Mouse (Mus musculus) heart, embryonic 12.5 days (tissue): ENCODE measurements around the gene Cstad. TPM values are rescaled to one million over a fixed set of nuclear protein-coding genes. Genes with fewer than 3 reads are reported as not detected.

ENCODE experiments used
- ATAC-seq: fragments of 200-750 bp; cut with Nextera tagmentation; 2 replicates; pipeline ENCODE4 v1.8.0; 2017; ENCODE audit warnings: moderate TSS enrichment, moderate library complexity; ENCODE audit not compliant: insufficient number of reproducible peaks, low FRiP score
- H3K27ac ChIP-seq: fragments of 300-500 bp; sonication (generic); 2 replicates; pipeline ENCODE4 v1.5.1; 2016; ENCODE audit warnings: mild to moderate bottlenecking, moderate library complexity; ENCODE audit not compliant: poor library complexity, severe bottlenecking
- H3K27me3 ChIP-seq: fragments of 300-500 bp; sonication (generic); replicated peaks from 2 replicates; pipeline ENCODE4 v1.6.1; 2016; ENCODE audit warnings: mild to moderate bottlenecking, moderate library complexity
- H3K36me3 ChIP-seq: fragments of 300-500 bp; sonication (generic); 2 replicates; pipeline ENCODE4 v1.6.1; 2016; ENCODE audit warnings: mild to moderate bottlenecking, moderate library complexity
- H3K4me1 ChIP-seq: fragments of 300-500 bp; sonication (generic); replicated peaks from 2 replicates; pipeline ENCODE4 v1.6.1; 2016; ENCODE audit warnings: mild to moderate bottlenecking
- H3K4me2 ChIP-seq: fragments of 300-500 bp; sonication (generic); 2 replicates; pipeline ENCODE4 v1.6.1; 2016; ENCODE audit warnings: mild to moderate bottlenecking, moderate library complexity
- H3K4me3 ChIP-seq: fragments of 300-500 bp; sonication (generic); 2 replicates; pipeline ENCODE4 v1.5.1; 2016; ENCODE audit warnings: mild to moderate bottlenecking
- H3K9ac ChIP-seq: fragments of 300-500 bp; sonication (generic); 2 replicates; pipeline ENCODE4 v1.6.1; 2016; ENCODE audit warnings: mild to moderate bottlenecking, moderate library complexity
- H3K9me3 ChIP-seq: fragments of 300-500 bp; sonication (generic); replicated peaks from 2 replicates; pipeline ENCODE4 v1.6.1; 2016; ENCODE audit warnings: mild to moderate bottlenecking, moderate library complexity
- WGBS: fragments of 180-500 bp; shearing (Covaris S2); methylation state at CpG from one replicate; pipeline ENCODE4 v1.1.7; 2016; 5-methylcytosine and 5-hydroxymethylcytosine counted together
- polyA plus RNA-seq: library from polyadenylated mRNA; unstranded; fragments of >200 nt; fragmentation: Nextera tagmentation; extraction: Ambion mirVana; gene quantifications from 2 replicates; pipeline ENCODE4 v1.2.1, GENCODE M21; 2016

The Cstad gene
- polyA plus RNA-seq, 1 experiment from 2014 or later: 2.0 TPM

DNA sequence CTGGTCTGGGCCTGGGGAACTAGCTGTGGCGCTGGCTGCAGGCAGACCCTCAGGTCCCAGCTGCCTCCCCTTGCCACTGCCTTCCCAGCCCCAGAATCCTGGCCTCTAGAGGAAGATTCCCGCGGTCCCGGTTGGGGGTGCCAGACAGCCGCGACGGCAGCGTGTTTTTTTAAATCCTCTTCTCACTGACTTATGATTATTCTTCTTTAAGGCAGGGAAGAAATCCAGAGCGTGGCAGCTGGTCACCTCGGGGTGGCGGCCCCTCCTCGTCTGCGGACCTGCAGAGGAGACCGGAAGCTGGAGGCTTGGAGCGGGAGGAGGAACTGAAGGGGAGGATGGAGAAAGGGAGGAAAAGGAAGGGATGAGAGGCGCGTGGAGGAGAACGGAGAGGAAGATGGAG lies 18.7 kb downstream of the Cstad start:
- no peaks in the 10 kb centered on the region for H3K9me3 ChIP-seq
- peak overlapping the region; percentile 66 for H3K27ac ChIP-seq
- peaks cover 20% of the 10 kb centered on the region for H3K4me1 ChIP-seq
- no peaks in the 10 kb centered on the region for H3K27me3 ChIP-seq
- peak overlapping the region; percentile 68 for H3K9ac ChIP-seq
- H3K4me3 ChIP-seq: peak overlapping the region; percentile 30
- 0 out of 2 replicates have a peak, but pooled peaks have one; percentile 51 for ATAC-seq
- no peaks in the 10 kb centered on the region for H3K36me3 ChIP-seq
- peak overlapping the region; percentile 65 for H3K4me2 ChIP-seq
- WGBS: 3% methylated on average over 18 of the region's 18 CpGs

GRCm38 (mm10) chr2:30614151-30614923 lies 19.5 kb downstream of the Cstad start:
- H3K4me2 ChIP-seq: peak overlapping the region; percentile 65
- H3K27me3 ChIP-seq: no peaks in the 10 kb centered on the region
- no peaks in the 10 kb centered on the region for H3K9me3 ChIP-seq
- WGBS: 46% methylated on average over 9 of the region's 9 CpGs
- peaks cover 23% of the 10 kb centered on the region for H3K4me1 ChIP-seq
- no peak for ATAC-seq
- peak overlapping the region; percentile 68 for H3K9ac ChIP-seq
- peak overlapping the region; percentile 66 for H3K27ac ChIP-seq
- peak overlapping the region; percentile 30 for H3K4me3 ChIP-seq
- H3K36me3 ChIP-seq: no peaks in the 10 kb centered on the region

DNA sequence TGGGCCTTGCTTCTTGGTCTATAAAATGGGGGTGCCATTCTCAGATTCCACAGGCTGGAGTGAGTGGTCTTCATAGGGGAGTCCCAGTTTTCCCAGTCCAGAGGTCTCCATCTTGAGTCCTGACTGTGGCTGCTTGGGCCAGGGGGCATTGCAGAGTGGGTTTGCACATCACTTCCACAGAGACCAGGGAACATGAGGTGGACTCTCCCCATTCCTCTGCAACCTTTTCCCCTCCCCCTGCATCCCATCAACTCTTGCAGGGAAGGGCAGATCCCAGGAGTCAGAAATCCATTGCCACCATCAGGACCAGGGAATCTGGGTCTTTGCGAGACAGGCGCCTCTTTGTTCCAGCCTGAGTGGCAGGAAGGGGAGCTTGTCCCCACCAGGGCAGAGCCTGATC lies 21.0 kb downstream of the Cstad start:
- no peak for ATAC-seq
- no peaks in the 10 kb centered on the region for H3K36me3 ChIP-seq
- H3K4me2 ChIP-seq: no peak overlapping the region
- no peak overlapping the region for H3K9ac ChIP-seq
- peaks cover 23% of the 10 kb centered on the region for H3K4me1 ChIP-seq
- no peaks in the 10 kb centered on the region for H3K27me3 ChIP-seq
- 83% methylated on average over 2 of the region's 2 CpGs for WGBS
- no peak overlapping the region for H3K4me3 ChIP-seq
- H3K27ac ChIP-seq: no peak overlapping the region
- H3K9me3 ChIP-seq: no peaks in the 10 kb centered on the region

GRCm38 (mm10) chr2:30616464-30616863 lies 21.6 kb downstream of the Cstad start:
- Histone ChIP-seq H3K27me3 (no peaks in the 10 kb centered on the region), H3K36me3 (no peaks in the 10 kb centered on the region), H3K4me1 (peaks cover 23% of the 10 kb centered on the region), H3K9ac (no peak overlapping the region), H3K27ac (no peak overlapping the region), H3K9me3 (no peaks in the 10 kb centered on the region), H3K4me3 (no peak overlapping the region), H3K4me2 (no peak overlapping the region)
- ATAC-seq: no peak; the same call in 1 of the 2 replicates
- WGBS: 70% methylated on average over 6 of the region's 6 CpGs

DNA sequence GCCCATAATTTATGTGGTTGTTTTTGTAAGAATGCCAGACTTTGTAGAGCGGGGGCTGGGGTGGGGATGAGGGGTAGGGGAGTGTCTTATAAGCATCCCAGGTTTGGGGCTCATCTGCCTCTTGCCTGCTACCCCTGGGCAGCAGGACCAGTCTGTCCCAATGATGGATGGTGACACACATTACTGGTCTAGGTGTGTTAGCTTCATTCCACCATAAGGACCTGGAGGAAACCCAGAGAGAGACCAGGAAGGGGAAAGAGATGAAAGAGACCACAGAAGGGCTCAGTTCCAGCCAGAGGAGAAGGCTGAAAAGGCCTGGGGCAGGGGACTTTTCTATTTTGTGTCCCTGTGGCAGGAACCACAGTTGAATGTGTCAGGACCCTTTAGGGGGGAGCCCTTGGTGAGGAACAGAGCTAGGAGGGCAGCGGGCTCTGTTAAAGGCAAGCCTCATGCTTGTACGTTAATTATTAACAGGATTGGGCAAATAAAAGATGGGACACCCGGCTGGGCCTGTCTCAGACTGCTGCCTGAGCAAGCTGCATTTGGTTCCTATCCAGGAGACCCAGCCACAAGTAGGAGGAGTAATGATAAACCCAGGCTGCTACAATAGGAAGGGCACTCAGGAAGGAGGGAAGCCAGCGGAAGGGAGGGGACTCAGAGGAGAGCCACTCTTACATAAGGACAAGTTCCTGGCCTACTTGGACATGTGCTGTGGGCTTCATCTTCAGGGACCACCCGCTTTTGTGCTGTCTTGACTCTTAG lies 23.8 kb downstream of the Cstad start:
- 70% methylated on average over 6 of the region's 6 CpGs for WGBS
- no peak overlapping the region for H3K9ac ChIP-seq
- no peak for ATAC-seq
- H3K4me2 ChIP-seq: no peak overlapping the region
- no peak overlapping the region for H3K4me3 ChIP-seq
- H3K36me3 ChIP-seq: no peaks in the 10 kb centered on the region
- H3K27ac ChIP-seq: 0 out of 2 replicates have a peak overlapping the region, but pooled peaks have one; percentile 48
- H3K9me3 ChIP-seq: no peaks in the 10 kb centered on the region
- no peaks in the 10 kb centered on the region for H3K27me3 ChIP-seq
- peaks cover 19% of the 10 kb centered on the region for H3K4me1 ChIP-seq

DNA sequence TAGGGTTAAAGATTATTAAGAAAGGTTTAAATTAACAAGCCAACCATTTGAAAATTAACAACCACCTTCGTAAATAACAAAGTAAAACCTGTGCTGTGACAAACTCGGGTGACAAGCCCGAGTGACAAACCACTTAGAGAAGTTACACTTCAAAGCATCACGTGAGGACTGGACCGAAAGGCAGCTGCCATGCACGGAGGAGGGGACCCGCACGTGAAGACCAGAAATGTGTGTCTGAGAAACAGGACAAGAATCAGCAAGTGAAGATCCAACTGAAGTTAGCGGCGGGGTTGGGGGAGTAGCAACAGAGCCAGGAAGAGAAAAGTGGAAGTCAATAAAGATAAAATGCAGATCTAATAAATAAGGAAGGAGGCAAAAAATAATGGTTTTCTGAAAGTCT lies 29.0 kb downstream of the Cstad start:
- no peaks in the 10 kb centered on the region for H3K9me3 ChIP-seq
- ATAC-seq: no peak
- WGBS: 47% methylated on average over 10 of the region's 10 CpGs

GRCm38 (mm10) chr2:30625296-30625826 lies 30.5 kb downstream of the Cstad start:
- H3K4me2 ChIP-seq: no peak overlapping the region

More for the DNA sequence above, 29.0 kb downstream of the Cstad start:
- H3K9ac ChIP-seq: no peak overlapping the region
- H3K27me3 ChIP-seq: no peaks in the 10 kb centered on the region
- H3K36me3 ChIP-seq: no peaks in the 10 kb centered on the region
- no peak overlapping the region for H3K4me2 ChIP-seq
- H3K4me1 ChIP-seq: no peaks in the 10 kb centered on the region; the same call in 1 of the 2 replicates
- no peak overlapping the region for H3K4me3 ChIP-seq
- H3K27ac ChIP-seq: no peak overlapping the region

DNA sequence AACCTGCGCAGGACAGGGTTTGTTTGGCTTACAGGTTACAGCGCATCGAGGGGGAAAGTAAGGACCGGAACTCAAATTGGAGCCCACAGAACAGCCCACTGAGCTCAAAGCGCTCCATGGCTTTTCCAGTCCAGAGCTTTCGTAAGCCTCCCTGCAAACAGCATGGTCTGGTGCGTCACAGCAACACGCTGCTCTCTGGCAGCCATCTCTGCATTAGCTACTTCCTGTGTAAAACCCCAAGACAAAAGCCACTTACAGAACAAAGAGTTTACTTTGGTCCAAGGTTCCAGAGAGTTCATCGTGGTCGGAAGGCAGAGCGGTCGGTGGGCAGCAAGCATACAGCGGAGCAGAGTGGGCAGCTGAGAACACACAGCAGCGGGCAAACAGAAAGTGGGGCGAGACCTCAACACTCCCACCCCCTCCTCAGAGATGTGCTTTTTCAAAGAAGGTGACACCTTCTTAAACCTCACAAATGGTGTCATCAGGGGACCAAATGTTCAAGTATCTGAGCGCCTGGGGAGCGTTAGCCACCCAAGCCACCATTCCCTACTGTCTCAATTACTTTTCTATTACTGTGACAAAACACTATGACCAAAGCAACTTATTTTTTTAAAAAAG lies 31.3 kb downstream of the Cstad start:
- H3K9ac ChIP-seq: no peak overlapping the region
- 62% methylated on average over 17 of the region's 17 CpGs for WGBS
- ATAC-seq: no peak
- H3K4me2 ChIP-seq: no peak overlapping the region
- H3K36me3 ChIP-seq: no peaks in the 10 kb centered on the region
- H3K9me3 ChIP-seq: no peaks in the 10 kb centered on the region
- H3K4me3 ChIP-seq: no peak overlapping the region
- H3K27me3 ChIP-seq: no peaks in the 10 kb centered on the region
- H3K27ac ChIP-seq: no peak overlapping the region
- H3K4me1 ChIP-seq: peaks cover 3% of the 10 kb centered on the region; the same call in 1 of the 2 replicates

More at GRCm38 (mm10) chr2:30625296-30625826, 30.5 kb downstream of the Cstad start:
- Histone ChIP-seq H3K9me3 (no peaks in the 10 kb centered on the region), H3K4me1 (peaks cover 3% of the 10 kb centered on the region; the same call in 1 of the 2 replicates), H3K4me3 (no peak overlapping the region), H3K36me3 (no peaks in the 10 kb centered on the region), H3K27ac (no peak overlapping the region), H3K9ac (no peak overlapping the region), H3K27me3 (no peaks in the 10 kb centered on the region)
- ATAC-seq: no peak
- WGBS: 73% methylated on average over 6 of the region's 6 CpGs

- Histone ChIP-seq H3K4me3 (no peak overlapping the region), H3K36me3 (no peaks in the 10 kb centered on the region), H3K9ac (no peak overlapping the region), H3K9me3 (no peaks in the 10 kb centered on the region), H3K4me1 (peaks cover 3% of the 10 kb centered on the region; the same call in 1 of the 2 replicates), H3K27me3 (no peaks in the 10 kb centered on the region), H3K4me2 (no peak overlapping the region), H3K27ac (no peak overlapping the region)
- no peak for ATAC-seq
- WGBS: 77% methylated on average over 3 of the region's 3 CpGs
Observed at GRCm38 (mm10) chr2:30627338-30627737, 32.5 kb downstream of the Cstad start.

- peaks cover 3% of the 10 kb centered on the region; the same call in 1 of the 2 replicates for H3K4me1 ChIP-seq
- H3K27me3 ChIP-seq: no peaks in the 10 kb centered on the region
- H3K9me3 ChIP-seq: no peaks in the 10 kb centered on the region
- H3K27ac ChIP-seq: no peak overlapping the region
- H3K4me3 ChIP-seq: no peak overlapping the region
- no peaks in the 10 kb centered on the region for H3K36me3 ChIP-seq
- no peak overlapping the region for H3K4me2 ChIP-seq
- H3K9ac ChIP-seq: no peak overlapping the region
- WGBS: 85% methylated on average over 17 of the region's 17 CpGs
- no peak for ATAC-seq
Observed at GRCm38 (mm10) chr2:30628374-30628773, 33.5 kb downstream of the Cstad start.
